Mouse (Mus musculus) gastrocnemius, postnatal 25 days (tissue): ENCODE measurements around the gene Vmn1r23. TPM values are rescaled to one million over a fixed set of nuclear protein-coding genes. Genes with fewer than 3 reads are reported as not detected.
"Not testable (repeated sequence)": the region's sequence is repeated elsewhere in the genome, so short reads cannot be mapped to it uniquely, and the experiment has no call there.

Experiments
- DNase-seq: peaks from one replicate; pipeline ENCODE4 v3.0.0; 2022
- long read RNA-seq, 2 experiments: library from polyadenylated mRNA; stranded (forward); transcript quantifications; one replicate each; pipeline ENCODE4 v2.0.0; 2021
- total RNA-seq, 2 experiments: library from RNA; stranded (reverse); gene quantifications; 1 replicate in 1 of 2; 2 replicates in 1 of 2; pipeline ENCODE4 v1.2.3; 2021

Gene Vmn1r23
- total RNA-seq, result not detected
- long read RNA-seq, experiment 1, result 0 reads
- long read RNA-seq, experiment 2, result 0 reads

DNA sequence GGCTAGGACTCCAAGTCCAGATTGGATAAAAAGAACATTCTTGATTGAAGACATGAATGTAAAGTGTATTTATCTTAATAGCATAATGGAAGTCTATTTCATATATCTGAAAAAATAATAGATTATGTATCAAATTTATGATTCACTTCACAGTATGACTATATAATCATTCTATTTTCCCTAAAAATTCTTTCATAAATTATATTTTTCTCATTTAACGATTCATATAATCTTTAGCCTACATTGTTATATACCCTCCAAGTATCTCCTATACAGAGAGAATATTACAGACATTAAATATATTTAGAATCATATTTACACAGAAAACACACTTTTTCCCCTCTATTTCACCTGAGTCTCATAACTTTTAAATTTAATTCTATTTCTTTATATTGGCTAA lies at the start of gene Vmn1r23:
TSS of gene Vmn1r23 (minus strand) at position 101 of the 400 bp plus-strand sequence.
- DNase-seq, result no peak

DNA sequence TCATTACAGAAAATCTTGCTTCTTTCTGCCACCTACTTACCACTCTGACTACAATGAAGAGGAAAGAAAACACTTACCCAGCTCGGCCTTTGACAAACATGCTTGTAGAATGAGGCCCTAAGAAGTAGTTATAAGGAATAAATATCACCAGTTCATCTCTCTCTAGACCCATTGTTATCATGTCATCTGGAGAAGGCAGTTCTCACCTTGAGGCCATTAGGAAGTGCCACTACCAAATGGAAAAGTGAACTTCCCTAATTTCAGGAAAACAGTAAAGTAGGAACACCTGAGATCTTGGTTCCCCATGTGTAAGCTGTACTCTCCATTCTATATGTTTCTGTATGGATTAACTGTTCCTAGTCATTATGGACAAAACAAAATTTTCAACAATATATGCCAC lies 34.8 kb upstream of the Vmn1r23 start, which contains the start of gene Vmn1r24:
TSS of gene Vmn1r24 (minus strand) at position 101 of the 400 bp plus-strand sequence.
- DNase-seq, result not testable (repeated sequence)

DNA sequence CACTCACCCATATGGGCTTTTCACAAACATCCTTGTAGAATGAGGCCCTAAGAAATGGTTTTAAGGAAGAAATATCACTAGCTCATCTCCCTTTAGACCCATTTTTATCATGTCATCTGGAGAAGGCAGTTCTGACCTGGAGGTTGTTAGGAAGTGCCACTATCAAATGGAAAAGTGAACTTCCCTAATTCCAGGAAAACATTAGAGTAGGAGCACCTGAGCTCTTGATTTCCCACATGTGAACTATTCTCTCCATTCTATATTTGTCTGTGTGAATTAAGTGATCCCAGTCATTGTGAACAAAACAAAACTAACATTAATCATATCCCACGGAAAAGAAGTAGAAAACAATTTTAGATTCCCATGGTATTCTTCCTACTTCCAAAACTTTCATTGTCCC lies 18.7 kb downstream of the Vmn1r23 start, which contains the start of gene Vmn1r22:
TSS of gene Vmn1r22 (minus strand) at position 101 of the 400 bp plus-strand sequence.
- DNase-seq, result no peak

Other genes starting within 250 kb of the Vmn1r23 start
- gene Pyurf, start 234.8 kb downstream of the Vmn1r23 start, total RNA-seq, result 10 to 100 TPM; 13.6 to 14.4 TPM
- 1 to 10 TPM; 8.1 to 8.5 TPM for gene Lancl2, start 224.3 kb downstream of the Vmn1r23 start, total RNA-seq
- gene Vopp1, start 101.7 kb downstream of the Vmn1r23 start, total RNA-seq, result 1 to 10 TPM; 5.1 to 7.5 TPM
- gene Vmn1r21, start 76.5 kb downstream of the Vmn1r23 start, total RNA-seq, result not detected
- not detected for gene Vmn1r22, start 18.8 kb downstream of the Vmn1r23 start, total RNA-seq
- gene Vmn1r24, start 34.7 kb upstream of the Vmn1r23 start, total RNA-seq, result not detected
- gene Vmn1r25, start 54.0 kb upstream of the Vmn1r23 start, total RNA-seq, result not detected
- gene Vmn1r26, start 88.3 kb upstream of the Vmn1r23 start, total RNA-seq, result not detected